Mouse (Mus musculus) thymus, adult 2 months (tissue): ENCODE results near the gene Cyp4f18.
"Not testable (repeated sequence)": the region's sequence is repeated elsewhere in the genome, so short reads cannot be mapped to it uniquely, and the experiment has no call there.

ENCODE experiments used
- CTCF ChIP-seq: fragments of 200-500 bp; IDR thresholded peaks from 2 replicates; pipeline ENCODE4 v1.5.1; 2012; ENCODE audit warnings: mild to moderate bottlenecking, control low read depth, low read length, moderate library complexity, borderline replicate concordance; ENCODE audit not compliant: control insufficient read depth, poor library complexity, insufficient read depth; ENCODE audit errors: extremely low read depth
- POLR2A ChIP-seq: fragments of 200-500 bp; IDR thresholded peaks from 2 replicates; pipeline ENCODE4 v1.6.1; 2012; ENCODE audit warnings: mild to moderate bottlenecking, low read length, control low read depth, moderate library complexity; ENCODE audit not compliant: control insufficient read depth, poor library complexity, insufficient read depth; ENCODE audit errors: extremely low read depth

DNA sequence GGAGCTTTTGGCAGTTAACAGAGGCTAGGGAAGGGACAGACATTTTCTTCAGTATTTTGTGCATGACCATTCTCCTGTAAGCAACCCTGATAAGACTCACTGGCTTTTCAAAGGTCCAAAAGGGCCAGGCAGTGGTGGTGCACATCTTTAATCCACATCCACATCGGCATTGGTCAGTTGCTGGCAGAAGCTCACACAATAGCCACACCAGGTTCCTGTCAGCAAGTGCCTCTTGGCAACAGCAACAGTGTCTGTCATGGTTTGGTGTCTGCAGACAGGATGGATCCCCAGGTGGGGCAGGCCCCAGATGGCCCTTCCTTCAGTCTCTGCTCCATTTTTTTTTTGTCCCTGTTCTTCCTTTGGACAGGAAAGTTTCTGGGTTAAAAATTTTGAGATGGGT, 9.6 kb upstream of the Cyp4f18 start:
- not testable (repeated sequence) for TF ChIP-seq POLR2A, CTCF
